Mouse (Mus musculus): ENCODE results near the gene Zfp819. TPM values are rescaled to one million over a fixed set of nuclear protein-coding genes. Genes with fewer than 3 reads are reported as not detected.
"Not testable (repeated sequence)": the region's sequence is repeated elsewhere in the genome, so short reads cannot be mapped to it uniquely, and the experiment has no call there.

The Zfp819 gene
- polyA plus RNA-seq, 1 experiment from 2014 or later, result 0.27 TPM

DNA sequence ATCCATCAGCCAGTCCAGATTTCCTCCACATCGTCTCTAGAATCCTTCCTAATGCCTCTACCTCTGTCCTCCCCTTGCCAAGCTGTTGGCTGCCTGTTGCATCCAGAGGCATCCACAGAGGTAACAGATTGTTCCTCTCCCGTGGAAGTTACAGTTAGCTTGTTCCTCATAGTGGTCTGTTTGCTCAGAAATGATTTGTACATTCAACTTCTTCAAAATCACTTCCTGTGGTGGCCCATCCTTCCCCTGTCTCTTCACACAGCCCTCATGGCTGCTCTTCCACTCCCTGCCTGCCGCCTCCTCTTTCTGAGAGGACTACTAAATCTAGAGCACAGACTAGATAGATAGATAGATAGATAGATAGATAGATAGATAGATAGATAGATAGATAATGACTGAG is 47.5 kb downstream of the Zfp819 start:
- Histone ChIP-seq H3K4me2 (replicated peaks) (no peak overlapping the region), H3K36me3 (no peaks in the 10 kb centered on the region), H3K27me3 (no peaks in the 10 kb centered on the region)

DNA sequence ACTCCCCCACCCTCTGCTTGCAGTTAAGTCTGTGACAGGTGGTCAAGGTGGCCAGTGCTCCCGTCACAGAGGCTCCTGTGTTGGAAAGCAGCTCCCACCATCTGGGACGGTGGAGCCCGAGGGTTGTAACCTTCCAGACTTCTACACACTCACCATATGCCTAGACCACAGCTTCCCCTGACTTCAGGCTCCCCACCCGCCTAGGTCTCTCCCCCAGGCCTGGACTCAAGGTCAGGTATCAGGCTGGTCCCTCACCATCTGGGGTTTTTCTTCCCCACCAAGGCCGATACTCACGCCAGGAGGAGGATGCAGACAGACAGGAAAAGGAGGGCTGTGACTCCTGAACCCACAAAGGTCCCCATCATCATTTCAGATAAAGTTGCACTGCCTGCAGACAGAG is 49.3 kb downstream of the Zfp819 start:
- Histone ChIP-seq H3K27me3 (no peaks in the 10 kb centered on the region), H3K27ac (no peak overlapping the region), H3K9me3 (0 out of 2 replicates have a peak, but pooled peaks cover 3% of the 10 kb centered on the region), H3K4me2 (replicated peaks) (no peak overlapping the region), H3K4me3 (no peak overlapping the region), H3K9ac (no peak overlapping the region), H3K36me3 (no peaks in the 10 kb centered on the region), H3K4me1 (no peaks in the 10 kb centered on the region)
- 61% methylated on average over 6 of the region's 6 CpGs for WGBS
- ATAC-seq (ENCODE audit: low FRiP score, low read depth), result no peak

More for the DNA sequence above, 47.5 kb downstream of the Zfp819 start:
- ATAC-seq (ENCODE audit: low FRiP score, low read depth), result no peak
- H3K9ac ChIP-seq, result no peak overlapping the region
- H3K4me1 ChIP-seq, result no peaks in the 10 kb centered on the region
- 0 out of 2 replicates have a peak, but pooled peaks cover 4% of the 10 kb centered on the region for H3K9me3 ChIP-seq
- no peak overlapping the region for H3K27ac ChIP-seq
- no peak overlapping the region for H3K4me3 ChIP-seq
- 73% methylated on average over 3 of the region's 3 CpGs for WGBS

DNA sequence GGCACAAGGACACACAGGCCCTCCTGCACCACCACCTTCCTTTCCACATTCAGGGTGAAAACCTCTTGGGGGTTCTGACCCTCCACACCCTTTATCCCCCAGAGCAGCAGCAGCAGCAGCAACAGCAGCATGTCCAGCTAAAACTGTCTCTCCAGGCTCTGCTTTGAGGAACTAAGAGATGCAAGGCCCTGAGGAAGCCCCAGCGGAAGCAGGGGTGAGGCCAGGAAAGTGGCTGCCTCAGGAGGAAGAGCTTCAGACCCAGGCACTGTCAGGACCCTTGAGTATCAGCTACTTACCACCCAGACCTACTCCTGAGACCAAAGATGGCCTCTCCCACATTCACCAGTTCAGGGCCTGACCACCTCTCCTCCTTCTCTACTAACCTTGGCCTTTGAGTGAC is 53.0 kb downstream of the Zfp819 start, which contains the start of gene Siglece:
Siglece (minus strand) TSS at position 160 of the 400 bp plus-strand sequence.
- ATAC-seq (ENCODE audit: low FRiP score, low read depth), result no peak
- no peaks in the 10 kb centered on the region for H3K36me3 ChIP-seq
- H3K27ac ChIP-seq, result no peak within 1 kb of the TSS
- H3K4me2 ChIP-seq (replicated peaks), result no peak within 1 kb of the TSS
- no peak within 1 kb of the TSS for H3K9ac ChIP-seq
- no peaks in the 10 kb centered on the region for H3K9me3 ChIP-seq
- no peaks in the 10 kb centered on the region for H3K27me3 ChIP-seq
- H3K4me3 ChIP-seq, result no peak within 1 kb of the TSS
- H3K4me1 ChIP-seq, result no peaks in the 10 kb centered on the region
- WGBS, result 61% methylated on average over 1 of the region's 1 CpGs

DNA sequence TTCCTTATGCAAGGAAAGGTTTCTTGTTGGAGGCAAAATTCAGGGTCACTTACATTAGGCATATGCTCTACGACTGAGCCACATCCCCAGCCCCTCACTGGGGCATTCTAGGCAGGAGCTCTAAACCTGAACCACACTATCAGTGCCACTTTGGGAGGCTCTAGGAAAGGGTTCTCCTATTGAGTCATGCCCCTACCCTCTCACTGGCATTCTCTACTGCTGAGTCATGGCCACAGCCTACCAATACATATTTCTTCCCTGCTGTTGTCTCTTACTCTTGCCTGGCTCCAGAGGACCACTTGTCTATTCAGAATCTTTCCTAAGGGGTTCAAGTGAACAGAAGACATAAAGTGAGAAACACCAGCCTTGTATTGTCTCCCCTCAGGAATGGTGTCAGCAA is 55.8 kb downstream of the Zfp819 start:
- ATAC-seq (ENCODE audit: low FRiP score, low read depth), result no peak
- Histone ChIP-seq H3K27ac (no peak overlapping the region), H3K4me1 (no peaks in the 10 kb centered on the region), H3K9ac (no peak overlapping the region), H3K4me2 (replicated peaks) (no peak overlapping the region), H3K9me3 (no peaks in the 10 kb centered on the region), H3K36me3 (no peaks in the 10 kb centered on the region), H3K4me3 (no peak overlapping the region), H3K27me3 (no peaks in the 10 kb centered on the region)
- WGBS, result 94% methylated on average over 1 of the region's 1 CpGs

DNA sequence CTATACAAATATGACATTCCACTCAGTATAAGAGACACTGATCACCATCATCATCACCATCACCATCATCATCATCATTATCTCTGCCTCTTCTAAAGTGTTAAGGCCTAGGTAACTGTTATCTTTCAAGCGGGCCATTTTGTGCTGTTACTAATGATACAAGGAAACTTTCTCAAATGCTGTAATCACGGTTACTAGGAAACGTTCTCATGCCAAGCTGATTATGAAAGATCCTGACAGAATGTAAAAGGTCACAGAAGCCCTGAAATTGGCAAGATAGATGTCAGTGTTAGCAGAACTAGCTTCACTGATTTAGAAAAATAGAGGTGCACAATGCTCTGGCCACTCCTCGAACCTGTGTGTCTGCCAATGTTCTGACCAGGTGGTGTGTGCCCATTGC is 60.3 kb downstream of the Zfp819 start:
- not testable (repeated sequence) for H3K4me1 ChIP-seq; H3K4me2 ChIP-seq (replicated peaks); ATAC-seq (ENCODE audit: low FRiP score, low read depth); H3K36me3 ChIP-seq; H3K9ac ChIP-seq; H3K4me3 ChIP-seq; H3K27ac ChIP-seq; H3K27me3 ChIP-seq; H3K9me3 ChIP-seq
- 84% methylated on average over 4 of the region's 4 CpGs for WGBS

Other genes with a start within 250 kb of the Zfp819 start
- 0.06 and 0.13 TPM in 2 replicates for gene Siglecg, start 199.0 kb upstream of the Zfp819 start, polyA plus RNA-seq (2015; fragmentation: Nextera tagmentation; extraction: Ambion mirVana)
- not detected in 2 replicates for gene Lim2, start 179.5 kb upstream of the Zfp819 start, polyA plus RNA-seq (2015; fragmentation: Nextera tagmentation; extraction: Ambion mirVana)
- gene Nkg7, start 170.1 kb upstream of the Zfp819 start, polyA plus RNA-seq (2015; fragmentation: Nextera tagmentation; extraction: Ambion mirVana), result 0.89 and 1.1 TPM in 2 replicates
- not detected in 2 replicates for gene Cldnd2, start 166.4 kb upstream of the Zfp819 start, polyA plus RNA-seq (2015; fragmentation: Nextera tagmentation; extraction: Ambion mirVana)
- gene Etfb, start 163.1 kb upstream of the Zfp819 start, polyA plus RNA-seq (2015; fragmentation: Nextera tagmentation; extraction: Ambion mirVana), result 272 and 301 TPM in 2 replicates
- not detected in 2 replicates for gene Gm45233, start 163.0 kb upstream of the Zfp819 start, polyA plus RNA-seq (2015; fragmentation: Nextera tagmentation; extraction: Ambion mirVana)
- gene Vsig10l, start 144.0 kb upstream of the Zfp819 start, polyA plus RNA-seq (2015; fragmentation: Nextera tagmentation; extraction: Ambion mirVana), result 3.9 and 4.8 TPM in 2 replicates
- gene Iglon5, start 117.1 kb upstream of the Zfp819 start, polyA plus RNA-seq (2015; fragmentation: Nextera tagmentation; extraction: Ambion mirVana), result 1.8 and 2.0 TPM in 2 replicates
- gene 4931406B18Rik, start 101.2 kb upstream of the Zfp819 start, polyA plus RNA-seq (2015; fragmentation: Nextera tagmentation; extraction: Ambion mirVana), result not detected in 2 replicates
- 1.2 and 1.5 TPM in 2 replicates for gene Cd33, start 62.7 kb upstream of the Zfp819 start, polyA plus RNA-seq (2015; fragmentation: Nextera tagmentation; extraction: Ambion mirVana)
- gene Zfp658, start 44.9 kb upstream of the Zfp819 start, polyA plus RNA-seq (2015; fragmentation: Nextera tagmentation; extraction: Ambion mirVana), result 4.8 and 4.9 TPM in 2 replicates
- gene Zfp719, start 27.6 kb upstream of the Zfp819 start, polyA plus RNA-seq (2015; fragmentation: Nextera tagmentation; extraction: Ambion mirVana), result 14.4 and 15.4 TPM in 2 replicates
- gene Ceacam18, start 27.5 kb downstream of the Zfp819 start, polyA plus RNA-seq (2015; fragmentation: Nextera tagmentation; extraction: Ambion mirVana), result not detected in 2 replicates
- gene Siglece, start 53.0 kb downstream of the Zfp819 start, polyA plus RNA-seq (2015; fragmentation: Nextera tagmentation; extraction: Ambion mirVana), result 0.62 and 0.70 TPM in 2 replicates
- 15.0 and 15.2 TPM in 2 replicates for gene Ctu1, start 64.8 kb downstream of the Zfp819 start, polyA plus RNA-seq (2015; fragmentation: Nextera tagmentation; extraction: Ambion mirVana)
- not detected in 2 replicates for gene Klk14, start 83.2 kb downstream of the Zfp819 start, polyA plus RNA-seq (2015; fragmentation: Nextera tagmentation; extraction: Ambion mirVana)
- gene Klk13, start 105.4 kb downstream of the Zfp819 start, polyA plus RNA-seq (2015; fragmentation: Nextera tagmentation; extraction: Ambion mirVana), result 0.37 and 0.79 TPM in 2 replicates
- not detected in 2 replicates for gene Klk12, start 161.7 kb downstream of the Zfp819 start, polyA plus RNA-seq (2015; fragmentation: Nextera tagmentation; extraction: Ambion mirVana)
- gene Klk11, start 167.4 kb downstream of the Zfp819 start, polyA plus RNA-seq (2015; fragmentation: Nextera tagmentation; extraction: Ambion mirVana), result 0.27 and 0.70 TPM in 2 replicates
- gene Klk10, start 173.9 kb downstream of the Zfp819 start, polyA plus RNA-seq (2015; fragmentation: Nextera tagmentation; extraction: Ambion mirVana), result 2.0 and 2.1 TPM in 2 replicates
- gene Klk9, start 184.7 kb downstream of the Zfp819 start, polyA plus RNA-seq (2015; fragmentation: Nextera tagmentation; extraction: Ambion mirVana), result 0.38 and 0.55 TPM in 2 replicates
- 16.8 and 19.0 TPM in 2 replicates for gene Klk8, start 190.4 kb downstream of the Zfp819 start, polyA plus RNA-seq (2015; fragmentation: Nextera tagmentation; extraction: Ambion mirVana)
- gene Klk7, start 204.1 kb downstream of the Zfp819 start, polyA plus RNA-seq (2015; fragmentation: Nextera tagmentation; extraction: Ambion mirVana), result not detected in 2 replicates
- not detected in 2 replicates for gene Klk6, start 217.3 kb downstream of the Zfp819 start, polyA plus RNA-seq (2015; fragmentation: Nextera tagmentation; extraction: Ambion mirVana)
- gene Klk5, start 234.8 kb downstream of the Zfp819 start, polyA plus RNA-seq (2015; fragmentation: Nextera tagmentation; extraction: Ambion mirVana), result 0.26 and 0.27 TPM in 2 replicates

Data from limb, embryonic 13.5 days (tissue).